Mouse (Mus musculus): ENCODE data around the gene Mgat5. TPM values are rescaled to one million over a fixed set of nuclear protein-coding genes. Genes with fewer than 3 reads are reported as not detected.
A peak's percentile ranks its signal among the peaks of the same experiment; 100 is the strongest.

The Mgat5 gene
- polyA plus RNA-seq, 1 experiment from 2014 or later, result 5.1 TPM

DNA sequence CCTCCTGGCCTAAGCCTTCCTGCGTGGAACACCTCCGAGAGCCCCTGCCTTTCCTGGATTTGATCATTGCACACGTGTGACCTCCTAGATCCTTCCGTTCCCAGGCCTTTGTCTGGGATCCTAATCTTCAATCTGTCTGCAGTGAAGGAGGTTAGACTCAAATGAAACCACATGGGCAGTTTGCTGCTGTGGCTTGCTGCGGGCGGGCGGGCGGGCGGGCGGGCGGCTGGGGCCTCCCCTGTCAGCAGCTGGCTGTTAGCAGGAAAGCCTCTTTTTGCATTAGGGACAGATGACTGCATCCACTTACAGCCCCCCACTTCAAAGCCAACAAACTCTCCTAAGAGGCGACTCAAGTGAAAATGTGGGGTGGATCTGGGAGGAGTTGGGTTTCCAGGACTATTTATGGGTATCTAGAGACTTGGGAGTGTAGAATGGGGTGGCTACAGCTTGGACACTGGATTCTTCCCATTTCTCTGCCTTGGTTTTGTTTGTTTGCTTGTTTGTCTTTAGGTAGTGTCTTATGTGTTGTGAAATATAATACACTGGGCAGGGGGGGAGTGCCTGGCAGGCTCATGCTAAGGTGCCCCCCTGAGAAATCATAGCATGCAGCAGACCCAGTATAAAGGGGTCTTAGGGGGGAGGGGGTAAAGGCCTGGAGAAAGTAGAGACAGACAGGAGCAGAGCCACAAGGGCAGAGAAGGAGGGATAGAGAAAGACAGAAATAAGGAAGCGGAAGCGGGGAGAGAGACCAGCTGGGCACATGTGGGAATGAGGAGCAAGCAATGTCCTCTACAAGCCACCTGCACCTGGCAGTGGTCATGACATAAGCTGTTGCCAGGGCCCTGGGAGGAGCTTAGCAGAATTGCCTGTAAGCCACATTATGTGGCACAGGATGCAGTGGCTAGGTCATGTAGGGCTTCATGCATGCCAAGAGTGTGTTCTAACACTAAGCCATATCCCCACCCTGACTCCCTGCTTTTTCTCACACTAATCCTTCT, 238.4 kb downstream of the Mgat5 start:
- H3K4me1 ChIP-seq (ENCODE audit: control insufficient read depth, insufficient read depth, low read length), result peaks cover 36% of the 10 kb centered on the region
- WGBS, result 24% methylated on average over 14 of the region's 14 CpGs

DNA sequence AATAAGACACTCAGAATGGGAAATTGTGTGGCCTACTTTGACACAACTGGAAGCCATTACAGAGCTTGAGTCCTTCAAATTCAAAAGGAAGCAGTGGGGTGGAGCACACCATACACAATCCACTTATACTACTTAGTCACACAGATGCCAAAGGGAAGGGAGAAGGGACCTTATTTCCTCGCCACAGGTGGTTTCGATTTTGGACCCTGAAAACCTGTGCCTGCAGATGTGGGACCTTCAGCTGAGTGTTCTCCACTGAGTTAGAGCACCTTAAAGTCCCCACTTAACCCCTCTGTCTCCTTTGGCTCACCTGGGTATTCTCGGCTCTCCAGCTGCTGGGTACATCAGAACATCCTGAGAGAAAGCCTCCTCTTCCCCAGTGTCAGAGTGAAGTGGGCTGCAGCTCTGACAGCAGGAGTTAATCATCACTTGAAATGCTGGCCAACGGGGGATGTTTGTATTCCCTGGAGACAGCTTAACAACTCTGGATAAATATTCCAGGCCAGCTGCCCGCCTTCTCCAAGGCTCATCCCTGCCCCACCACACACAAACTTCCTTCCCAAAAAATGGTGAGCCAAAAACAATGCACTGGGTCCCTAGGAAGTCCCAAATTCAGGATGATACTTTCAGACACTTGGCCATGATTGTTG, 240.1 kb downstream of the Mgat5 start:
- Histone ChIP-seq H3K36me3 (ENCODE audit: control insufficient read depth, insufficient read depth, low read length) (peaks cover 27% of the 10 kb centered on the region; the same call in 1 of the 2 replicates), H3K4me2 (ENCODE audit: low read depth, low read length) (no peak overlapping the region), H3K4me1 (ENCODE audit: control insufficient read depth, insufficient read depth, low read length) (peaks cover 36% of the 10 kb centered on the region), H3K27ac (replicated peaks; ENCODE audit: low read depth, low read length) (0 out of 2 replicates have a peak overlapping the region, but pooled peaks have one; percentile 2), H3K27me3 (replicated peaks; ENCODE audit: control insufficient read depth, insufficient read depth, low read length) (no peaks in the 10 kb centered on the region), H3K9ac (ENCODE audit: low read depth, low read length) (no peak overlapping the region), H3K9me3 (ENCODE audit: control insufficient read depth, low read length) (0 out of 2 replicates have a peak, but pooled peaks cover 6% of the 10 kb centered on the region), H3K4me3 (ENCODE audit: low read depth, low read length) (no peak overlapping the region)
- peak; percentile 77 for DNase-seq (ENCODE audit: low spot score)
- WGBS, result 40% methylated on average over 5 of the region's 5 CpGs
- 0 out of 2 replicates have a peak, but pooled peaks have one; percentile 19 for ATAC-seq (ENCODE audit: low read depth)

More for the DNA sequence above, 238.4 kb downstream of the Mgat5 start:
- H3K4me2 ChIP-seq (ENCODE audit: low read depth, low read length), result no peak overlapping the region
- no peaks in the 10 kb centered on the region for H3K27me3 ChIP-seq (replicated peaks; ENCODE audit: control insufficient read depth, insufficient read depth, low read length)
- H3K9ac ChIP-seq (ENCODE audit: low read depth, low read length), result no peak overlapping the region
- DNase-seq (ENCODE audit: low spot score) (peak; percentile 90), ATAC-seq (ENCODE audit: low read depth) (peak; percentile 87)
- H3K36me3 ChIP-seq (ENCODE audit: control insufficient read depth, insufficient read depth, low read length), result peaks cover 20% of the 10 kb centered on the region; the same call in 1 of the 2 replicates
- H3K27ac ChIP-seq (replicated peaks; ENCODE audit: low read depth, low read length), result no peak overlapping the region
- H3K4me3 ChIP-seq (ENCODE audit: low read depth, low read length), result no peak overlapping the region
- H3K9me3 ChIP-seq (ENCODE audit: control insufficient read depth, low read length), result no peaks in the 10 kb centered on the region

- H3K4me3 ChIP-seq (ENCODE audit: low read depth, low read length), result no peak overlapping the region
- 82% methylated on average over 6 of the region's 6 CpGs for WGBS
- H3K9ac ChIP-seq (ENCODE audit: low read depth, low read length), result no peak overlapping the region
- H3K36me3 ChIP-seq (ENCODE audit: control insufficient read depth, insufficient read depth, low read length), result peaks cover 5% of the 10 kb centered on the region; the same call in 1 of the 2 replicates
- ATAC-seq (ENCODE audit: low read depth), result no peak
- H3K27ac ChIP-seq (replicated peaks; ENCODE audit: low read depth, low read length), result no peak overlapping the region
- DNase-seq (ENCODE audit: low spot score), result no peak
- no peak overlapping the region for H3K4me2 ChIP-seq (ENCODE audit: low read depth, low read length)
- H3K27me3 ChIP-seq (replicated peaks; ENCODE audit: control insufficient read depth, insufficient read depth, low read length), result no peaks in the 10 kb centered on the region
- 0 out of 2 replicates have a peak, but pooled peaks cover 4% of the 10 kb centered on the region for H3K9me3 ChIP-seq (ENCODE audit: control insufficient read depth, low read length)
- H3K4me1 ChIP-seq (ENCODE audit: control insufficient read depth, insufficient read depth, low read length), result no peaks in the 10 kb centered on the region
These were observed 248.6 kb downstream of the Mgat5 start for GRCm38 (mm10) chr1:127453397-127453796.

DNA sequence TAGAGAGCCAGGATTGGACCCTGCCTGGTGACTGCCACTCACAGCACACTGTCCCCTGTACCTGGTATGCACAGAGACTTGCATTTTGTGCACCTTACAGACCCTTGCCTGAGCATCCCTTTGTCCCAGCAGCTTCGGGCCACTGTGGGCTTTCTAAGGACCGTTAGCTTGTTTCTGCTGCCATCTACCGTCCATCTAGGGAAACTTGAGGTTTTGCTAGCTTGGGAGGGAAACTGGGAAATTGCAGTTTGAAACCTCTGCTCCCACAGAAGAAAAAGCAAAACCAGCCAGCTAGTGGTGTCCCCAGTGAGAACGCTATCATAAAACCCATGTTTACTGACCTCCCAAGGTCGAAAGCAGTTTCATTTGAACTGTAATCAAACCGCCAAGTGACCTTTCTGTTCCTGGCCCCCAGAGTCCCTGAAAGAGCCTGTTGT, 254.2 kb downstream of the Mgat5 start:
- peak; percentile 72; the same call in 1 of the 2 replicates for ATAC-seq (ENCODE audit: low read depth)

GRCm38 (mm10) chr1:127459576-127459975, 254.8 kb downstream of the Mgat5 start:
- H3K36me3 ChIP-seq (ENCODE audit: control insufficient read depth, insufficient read depth, low read length), result peaks cover 7% of the 10 kb centered on the region; the same call in 1 of the 2 replicates
- no peaks in the 10 kb centered on the region for H3K9me3 ChIP-seq (ENCODE audit: control insufficient read depth, low read length)
- H3K27me3 ChIP-seq (replicated peaks; ENCODE audit: control insufficient read depth, insufficient read depth, low read length), result no peaks in the 10 kb centered on the region
- DNase-seq (ENCODE audit: low spot score), result no peak
- no peak overlapping the region for H3K9ac ChIP-seq (ENCODE audit: low read depth, low read length)
- H3K4me2 ChIP-seq (ENCODE audit: low read depth, low read length), result no peak overlapping the region
- H3K27ac ChIP-seq (replicated peaks; ENCODE audit: low read depth, low read length), result no peak overlapping the region
- ATAC-seq (ENCODE audit: low read depth), result no peak
- no peaks in the 10 kb centered on the region for H3K4me1 ChIP-seq (ENCODE audit: control insufficient read depth, insufficient read depth, low read length)
- 62% methylated on average over 7 of the region's 7 CpGs for WGBS
- no peak overlapping the region for H3K4me3 ChIP-seq (ENCODE audit: low read depth, low read length)

More for the DNA sequence above, 254.2 kb downstream of the Mgat5 start:
- no peak overlapping the region for H3K4me2 ChIP-seq (ENCODE audit: low read depth, low read length)
- no peak overlapping the region for H3K4me3 ChIP-seq (ENCODE audit: low read depth, low read length)
- H3K4me1 ChIP-seq (ENCODE audit: control insufficient read depth, insufficient read depth, low read length), result no peaks in the 10 kb centered on the region
- WGBS, result 10% methylated on average over 6 of the region's 6 CpGs
- H3K9ac ChIP-seq (ENCODE audit: low read depth, low read length), result no peak overlapping the region
- no peak overlapping the region for H3K27ac ChIP-seq (replicated peaks; ENCODE audit: low read depth, low read length)
- no peaks in the 10 kb centered on the region for H3K27me3 ChIP-seq (replicated peaks; ENCODE audit: control insufficient read depth, insufficient read depth, low read length)
- H3K36me3 ChIP-seq (ENCODE audit: control insufficient read depth, insufficient read depth, low read length), result peaks cover 7% of the 10 kb centered on the region; the same call in 1 of the 2 replicates
- H3K9me3 ChIP-seq (ENCODE audit: control insufficient read depth, low read length), result no peaks in the 10 kb centered on the region
- DNase-seq (ENCODE audit: low spot score), result peak; percentile 88

GRCm38 (mm10) chr1:127461017-127461416, 256.2 kb downstream of the Mgat5 start:
- Histone ChIP-seq H3K9ac (ENCODE audit: low read depth, low read length) (no peak overlapping the region), H3K27ac (replicated peaks; ENCODE audit: low read depth, low read length) (no peak overlapping the region), H3K9me3 (ENCODE audit: control insufficient read depth, low read length) (no peaks in the 10 kb centered on the region), H3K4me2 (ENCODE audit: low read depth, low read length) (no peak overlapping the region), H3K4me1 (ENCODE audit: control insufficient read depth, insufficient read depth, low read length) (no peaks in the 10 kb centered on the region), H3K36me3 (ENCODE audit: control insufficient read depth, insufficient read depth, low read length) (peaks cover 7% of the 10 kb centered on the region; the same call in 1 of the 2 replicates), H3K27me3 (replicated peaks; ENCODE audit: control insufficient read depth, insufficient read depth, low read length) (no peaks in the 10 kb centered on the region), H3K4me3 (ENCODE audit: low read depth, low read length) (no peak overlapping the region)
- ATAC-seq (ENCODE audit: low read depth) (no peak), DNase-seq (ENCODE audit: low spot score) (no peak)
- 79% methylated on average over 9 of the region's 9 CpGs for WGBS

- Histone ChIP-seq H3K4me1 (ENCODE audit: control insufficient read depth, insufficient read depth, low read length) (no peaks in the 10 kb centered on the region), H3K4me3 (ENCODE audit: low read depth, low read length) (no peak overlapping the region), H3K36me3 (ENCODE audit: control insufficient read depth, insufficient read depth, low read length) (peaks cover 7% of the 10 kb centered on the region; the same call in 1 of the 2 replicates), H3K27ac (replicated peaks; ENCODE audit: low read depth, low read length) (no peak overlapping the region), H3K27me3 (replicated peaks; ENCODE audit: control insufficient read depth, insufficient read depth, low read length) (no peaks in the 10 kb centered on the region), H3K4me2 (ENCODE audit: low read depth, low read length) (no peak overlapping the region), H3K9me3 (ENCODE audit: control insufficient read depth, low read length) (no peaks in the 10 kb centered on the region), H3K9ac (ENCODE audit: low read depth, low read length) (no peak overlapping the region)
- DNase-seq (ENCODE audit: low spot score) (no peak), ATAC-seq (ENCODE audit: low read depth) (no peak)
- 90% methylated on average over 6 of the region's 6 CpGs for WGBS
These were observed 259.2 kb downstream of the Mgat5 start for GRCm38 (mm10) chr1:127464041-127464440.

DNA sequence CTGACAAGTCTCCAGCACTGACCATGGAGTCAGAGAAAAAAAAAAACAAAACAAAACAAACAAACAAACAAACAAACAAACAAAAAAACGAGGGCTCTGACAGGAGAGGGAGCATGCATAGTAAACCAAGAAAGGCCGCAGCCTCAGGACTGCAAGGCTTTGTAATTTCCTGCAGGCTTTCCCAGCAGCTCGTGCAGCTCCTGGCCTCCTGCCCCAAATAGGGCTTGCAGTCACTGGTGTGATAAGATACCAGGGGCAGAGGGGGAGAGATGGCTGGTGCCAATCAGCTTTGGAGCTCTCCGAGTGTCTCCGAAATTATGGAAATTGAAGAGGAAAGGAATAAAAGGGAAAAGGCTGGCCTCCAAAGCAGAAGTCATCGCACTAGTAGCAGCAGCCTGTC, 260.5 kb downstream of the Mgat5 start:
- ATAC-seq (ENCODE audit: low read depth) (no peak), DNase-seq (ENCODE audit: low spot score) (no peak)
- H3K9ac ChIP-seq (ENCODE audit: low read depth, low read length), result no peak overlapping the region
- H3K27ac ChIP-seq (replicated peaks; ENCODE audit: low read depth, low read length), result no peak overlapping the region
- H3K9me3 ChIP-seq (ENCODE audit: control insufficient read depth, low read length), result no peaks in the 10 kb centered on the region
- 60% methylated on average over 6 of the region's 6 CpGs for WGBS
- no peaks in the 10 kb centered on the region for H3K4me1 ChIP-seq (ENCODE audit: control insufficient read depth, insufficient read depth, low read length)
- H3K36me3 ChIP-seq (ENCODE audit: control insufficient read depth, insufficient read depth, low read length), result peaks cover 1% of the 10 kb centered on the region; the same call in 1 of the 2 replicates
- H3K4me3 ChIP-seq (ENCODE audit: low read depth, low read length), result no peak overlapping the region
- H3K27me3 ChIP-seq (replicated peaks; ENCODE audit: control insufficient read depth, insufficient read depth, low read length), result no peaks in the 10 kb centered on the region
- no peak overlapping the region for H3K4me2 ChIP-seq (ENCODE audit: low read depth, low read length)
